Mouse (Mus musculus): Measurements from ENCODE around the gene Eif2d.

The Eif2d gene

DNA sequence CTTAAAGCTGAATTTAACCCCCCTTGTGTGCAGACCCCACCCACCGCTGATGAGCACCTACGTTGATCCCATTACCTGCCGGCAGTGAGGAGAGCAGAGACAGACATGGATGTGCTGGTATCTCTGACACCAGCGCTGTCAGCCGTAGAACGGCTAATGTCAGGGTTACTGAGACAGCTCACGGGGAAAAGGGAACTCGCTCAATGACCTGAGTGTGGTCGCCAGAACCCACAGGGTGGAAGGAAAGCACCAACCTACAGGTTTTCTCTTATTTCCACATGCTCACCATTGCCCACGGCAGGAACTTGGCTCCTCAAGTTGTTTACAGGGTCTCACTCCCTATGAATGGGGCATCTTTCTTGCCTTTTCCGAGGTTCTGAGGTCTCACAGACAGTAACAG is 66.0 kb downstream of the Eif2d start:
- DNase-seq, result no peak

DNA sequence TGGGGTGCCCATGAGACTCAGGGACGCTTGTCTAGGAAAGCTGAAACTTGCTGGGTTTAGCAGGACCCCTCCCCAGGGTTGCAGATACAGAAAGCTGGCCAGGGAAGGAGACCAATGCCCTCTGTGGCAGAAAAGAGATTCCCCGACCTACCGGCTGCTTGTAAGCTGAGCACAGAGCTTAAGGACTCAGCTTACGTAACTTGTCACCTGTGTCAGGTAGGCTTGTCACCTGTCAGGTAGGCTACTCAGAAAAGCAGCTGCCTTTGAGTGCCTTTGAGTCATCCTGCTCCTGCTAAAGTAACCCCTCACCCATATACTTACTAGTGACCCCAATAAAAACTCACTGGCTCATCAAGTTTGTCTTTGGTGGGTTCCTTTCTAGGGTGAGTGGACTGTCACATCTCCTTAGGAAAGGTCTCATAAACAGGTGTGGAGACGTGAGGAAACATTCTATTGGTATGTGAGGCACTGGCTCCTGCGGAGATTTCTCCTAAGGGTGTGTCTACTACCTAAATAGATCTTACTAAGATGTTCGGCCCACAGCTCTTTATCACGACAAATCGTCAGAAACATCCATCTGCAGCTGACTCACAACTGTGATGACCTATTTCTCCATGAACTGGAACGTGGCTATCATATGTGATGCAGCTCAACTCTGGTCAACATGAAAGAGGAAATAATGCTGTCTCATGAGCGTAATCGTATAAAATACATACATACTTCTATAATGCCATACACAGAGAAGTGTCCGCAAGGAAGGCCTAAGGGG is 69.0 kb downstream of the Eif2d start:
- DNase-seq, result no peak

DNA sequence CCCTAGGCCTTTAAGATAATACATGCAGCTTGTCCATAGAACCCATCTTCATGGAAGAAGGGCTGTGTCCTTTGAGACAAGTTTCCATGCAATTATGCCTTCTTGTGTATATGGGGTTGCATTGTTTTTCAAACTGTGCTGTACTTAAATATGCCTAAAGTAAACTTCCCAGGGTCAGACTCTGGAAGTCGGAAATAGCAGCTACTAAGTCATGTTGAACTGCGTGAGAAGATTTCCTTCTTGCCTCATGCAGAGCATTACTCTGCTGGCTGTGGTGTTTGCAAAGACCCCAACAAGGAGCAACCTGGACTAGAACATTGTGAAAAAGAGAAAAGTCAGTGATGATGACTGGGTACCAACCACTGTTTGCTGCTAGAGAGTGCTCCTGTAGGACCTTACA is 70.4 kb downstream of the Eif2d start:
- DNase-seq, result no peak

DNA sequence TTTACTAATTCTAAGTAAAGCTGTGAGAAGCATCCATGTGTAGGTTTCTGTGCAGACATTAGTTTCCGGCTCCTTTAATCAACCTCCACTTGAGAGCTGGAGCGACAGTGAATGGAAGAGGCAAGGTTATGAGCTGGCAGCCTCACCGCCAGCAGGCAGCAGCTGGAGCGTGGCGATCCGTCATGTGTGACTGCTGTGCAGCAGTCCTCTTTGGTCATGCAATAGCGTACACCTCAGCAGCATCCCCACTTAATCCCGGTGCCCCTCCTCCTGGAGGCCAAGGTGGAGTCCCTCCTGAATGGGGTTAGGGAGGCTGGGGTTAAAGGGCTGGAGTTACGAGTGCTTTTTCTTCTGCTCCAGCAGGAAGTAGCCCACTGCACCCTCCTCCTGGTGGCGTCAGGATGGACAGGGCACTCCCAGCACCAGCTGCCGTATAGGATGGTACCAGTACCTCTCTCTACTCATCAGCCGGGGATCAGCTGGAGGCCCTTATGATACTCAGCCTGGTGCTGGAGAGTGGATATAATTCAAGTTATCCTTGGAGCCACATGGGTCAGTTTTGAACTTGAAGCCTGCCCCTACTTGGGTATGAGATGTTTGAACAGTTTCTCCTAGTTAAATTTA is 72.0 kb downstream of the Eif2d start:
- DNase-seq, result peak; percentile 53 to 70

GRCm38 (mm10) chr1:131228225-131228624 is 75.2 kb downstream of the Eif2d start:
- DNase-seq, result no peak

DNA sequence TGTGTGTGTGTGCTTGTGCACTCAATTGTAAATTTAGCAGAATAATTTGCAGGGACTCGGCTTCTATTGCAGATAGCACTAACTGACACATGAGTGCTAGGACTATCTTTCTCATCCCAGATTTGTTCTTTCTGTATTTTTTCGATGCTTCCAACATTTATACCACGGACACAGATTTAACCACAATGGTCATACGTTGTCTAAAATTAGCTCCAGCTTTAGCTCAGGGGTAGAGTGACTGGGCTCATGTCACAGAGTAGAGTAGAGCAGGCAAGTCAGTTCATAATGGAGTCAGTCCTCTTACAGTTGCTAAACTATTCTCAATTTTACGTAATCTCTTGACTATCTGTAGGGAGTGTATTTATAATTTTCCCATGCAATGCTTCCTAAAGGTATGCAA is 75.7 kb downstream of the Eif2d start:
- DNase-seq, result no peak

- DNase-seq, result no peak
These were observed 80.5 kb downstream of the Eif2d start for GRCm38 (mm10) chr1:131233527-131233926.

DNA sequence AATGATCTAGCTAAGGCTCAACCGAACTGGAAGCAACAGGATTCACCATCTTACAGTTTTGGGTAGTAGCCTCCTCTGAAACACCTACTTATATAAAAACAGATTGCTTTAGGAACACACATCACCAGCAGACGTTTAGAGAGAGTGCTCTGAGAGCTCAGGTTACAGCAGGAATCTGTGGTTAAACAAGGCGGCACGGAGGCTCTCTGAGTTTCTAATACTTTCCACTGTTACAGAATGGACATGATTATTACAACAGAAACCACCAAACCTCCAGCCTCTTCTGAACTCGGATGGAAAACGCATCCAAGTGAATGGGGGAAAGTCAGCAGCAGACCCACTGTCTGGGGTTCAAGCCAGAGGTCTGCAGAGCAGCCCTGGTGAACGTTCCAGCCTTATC is 83.1 kb downstream of the Eif2d start:
- DNase-seq, result no peak

All from kidney, postnatal 36 days (tissue).